Mouse (Mus musculus) intestine, postnatal 0 days (tissue): ENCODE measurements around the gene Slco3a1. TPM values are rescaled to one million over a fixed set of nuclear protein-coding genes. Genes with fewer than 3 reads are reported as not detected.

Experiments used
- ATAC-seq: fragments of 200-750 bp; cut with Nextera tagmentation; 2 replicates; pipeline ENCODE4 v1.8.0; 2017; ENCODE audit warnings: mild to moderate bottlenecking, moderate TSS enrichment, moderate library complexity
- H3K27ac ChIP-seq: fragments of 300-500 bp; sonication (generic); 2 replicates; pipeline ENCODE4 v1.5.1; 2014; ENCODE audit warnings: mild to moderate bottlenecking, low read depth, low read length, moderate library complexity
- H3K27me3 ChIP-seq: fragments of 300-500 bp; sonication (generic); replicated peaks from 2 replicates; pipeline ENCODE4 v1.6.1; 2014; ENCODE audit warnings: low read length, mixed read lengths; ENCODE audit not compliant: control insufficient read depth, insufficient read depth
- H3K36me3 ChIP-seq: fragments of 300-500 bp; sonication (generic); 2 replicates; pipeline ENCODE4 v1.6.1; 2014; ENCODE audit warnings: mild to moderate bottlenecking, moderate library complexity; ENCODE audit not compliant: control insufficient read depth, insufficient read depth
- H3K4me1 ChIP-seq: fragments of 300-500 bp; sonication (generic); replicated peaks from 2 replicates; pipeline ENCODE4 v1.6.1; 2014; ENCODE audit warnings: antibody characterized with exemption, low read length, mixed read lengths; ENCODE audit not compliant: control insufficient read depth, insufficient read depth
- H3K4me2 ChIP-seq: fragments of 300-500 bp; sonication (generic); replicated peaks from 2 replicates; pipeline ENCODE4 v1.6.1; 2014; ENCODE audit warnings: low read depth, mild to moderate bottlenecking, moderate library complexity
- H3K4me3 ChIP-seq: fragments of 300-500 bp; sonication (generic); 2 replicates; pipeline ENCODE4 v1.5.1; 2014; ENCODE audit warnings: low read depth, low read length
- H3K9ac ChIP-seq: fragments of 300-500 bp; sonication (generic); 2 replicates; pipeline ENCODE4 v1.6.1; 2014; ENCODE audit warnings: mild to moderate bottlenecking, low read depth, low read length
- H3K9me3 ChIP-seq: fragments of 300-500 bp; sonication (generic); 2 replicates; pipeline ENCODE4 v1.6.1; 2016; ENCODE audit warnings: mixed run types; ENCODE audit not compliant: control insufficient read depth
- CTCF ChIP-seq: sonication (generic); IDR thresholded peaks from 2 replicates; pipeline ENCODE4 v1.5.1; 2016; ENCODE audit warnings: low read depth, mild to moderate bottlenecking, control low read depth, antibody characterized with exemption, moderate library complexity
- WGBS: fragments of 180-500 bp; shearing (Covaris S2); extraction: QIAGEN DNeasy Blood & Tissue Kit; methylation state at CpG from one replicate; pipeline ENCODE4 v1.1.7; 2014; 5-methylcytosine and 5-hydroxymethylcytosine counted together
- polyA plus RNA-seq: library from polyadenylated mRNA; unstranded; fragments of >200 nt; fragmentation: Nextera tagmentation; extraction: Ambion mirVana; gene quantifications from 2 replicates; pipeline ENCODE4 v1.2.1, GENCODE M21; 2015

Slco3a1 gene
- polyA plus RNA-seq, 1 experiment from 2014 or later = 8.1 TPM

- no peak overlapping the region for H3K27ac ChIP-seq
- H3K4me1 ChIP-seq = 0 out of 2 replicates have a peak, but pooled peaks cover 4% of the 10 kb centered on the region
- no peak for TF ChIP-seq CTCF
- no peak overlapping the region for H3K4me2 ChIP-seq
- peak; percentile 63 for ATAC-seq
- no peaks in the 10 kb centered on the region for H3K36me3 ChIP-seq
- WGBS = 52% methylated on average over 4 of the region's 4 CpGs
- no peak overlapping the region for H3K9ac ChIP-seq
- no peaks in the 10 kb centered on the region for H3K9me3 ChIP-seq
- no peaks in the 10 kb centered on the region for H3K27me3 ChIP-seq
- H3K4me3 ChIP-seq = no peak overlapping the region
Observed at GRCm38 (mm10) chr7:74341149-74341805, 213.3 kb downstream of the Slco3a1 start.

- Histone ChIP-seq H3K9ac (no peak overlapping the region), H3K4me3 (no peak overlapping the region), H3K27ac (no peak overlapping the region), H3K9me3 (no peaks in the 10 kb centered on the region), H3K27me3 (no peaks in the 10 kb centered on the region), H3K36me3 (no peaks in the 10 kb centered on the region), H3K4me2 (no peak overlapping the region), H3K4me1 (0 out of 2 replicates have a peak, but pooled peaks cover 4% of the 10 kb centered on the region)
- 86% methylated on average over 8 of the region's 8 CpGs for WGBS
- ATAC-seq = no peak
- no peak for TF ChIP-seq CTCF
Observed at GRCm38 (mm10) chr7:74340419-74340954, 214.1 kb downstream of the Slco3a1 start.

- Histone ChIP-seq H3K4me1 (0 out of 2 replicates have a peak, but pooled peaks cover 4% of the 10 kb centered on the region), H3K9me3 (no peaks in the 10 kb centered on the region), H3K27ac (no peak overlapping the region), H3K4me2 (no peak overlapping the region), H3K27me3 (no peaks in the 10 kb centered on the region), H3K4me3 (no peak overlapping the region), H3K36me3 (no peaks in the 10 kb centered on the region), H3K9ac (no peak overlapping the region)
- 81% methylated on average over 6 of the region's 6 CpGs for WGBS
- no peak for TF ChIP-seq CTCF
- no peak for ATAC-seq
Observed at GRCm38 (mm10) chr7:74337677-74338420, 216.7 kb downstream of the Slco3a1 start.

- 89% methylated on average over 3 of the region's 3 CpGs for WGBS
- H3K4me1 ChIP-seq = no peaks in the 10 kb centered on the region
- no peak overlapping the region for H3K4me3 ChIP-seq
- H3K27ac ChIP-seq = no peak overlapping the region
- no peak overlapping the region for H3K9ac ChIP-seq
- ATAC-seq = no peak
- no peaks in the 10 kb centered on the region for H3K9me3 ChIP-seq
- H3K36me3 ChIP-seq = no peaks in the 10 kb centered on the region
- no peak for TF ChIP-seq CTCF
- no peak overlapping the region for H3K4me2 ChIP-seq
- H3K27me3 ChIP-seq = no peaks in the 10 kb centered on the region
Observed at GRCm38 (mm10) chr7:74332323-74332722, 222.3 kb downstream of the Slco3a1 start.

- WGBS = 64% methylated on average over 7 of the region's 7 CpGs
- Histone ChIP-seq H3K9me3 (no peaks in the 10 kb centered on the region), H3K9ac (no peak overlapping the region), H3K4me1 (no peaks in the 10 kb centered on the region), H3K27ac (no peak overlapping the region), H3K36me3 (no peaks in the 10 kb centered on the region), H3K4me2 (no peak overlapping the region), H3K27me3 (no peaks in the 10 kb centered on the region), H3K4me3 (no peak overlapping the region)
- ATAC-seq = no peak
- TF ChIP-seq CTCF = no peak
Observed at GRCm38 (mm10) chr7:74330858-74331726, 223.5 kb downstream of the Slco3a1 start.
